Mouse (Mus musculus) CD4-positive, CD25-positive, alpha-beta regulatory T cell, adult 4 months (primary cell): ENCODE results near the gene Tff2. TPM values are rescaled to one million over a fixed set of nuclear protein-coding genes. Genes with fewer than 3 reads are reported as not detected.

Experiments
- ATAC-seq: one replicate; pipeline ENCODE4 v1.8.0; 2017
- polyA plus RNA-seq, 2 experiments: library from polyadenylated mRNA; unstranded; fragments of 100-300 nt; shearing (Covaris generic); gene quantifications; one replicate each; pipeline ENCODE4 v1.2.1; 2017

Tff2 gene
- polyA plus RNA-seq, 2 experiments from 2014 or later, result not detected

- no peak for ATAC-seq
Observed at GRCm38 (mm10) chr17:31134913-31135312, 9.2 kb downstream of the Tff2 start.

DNA sequence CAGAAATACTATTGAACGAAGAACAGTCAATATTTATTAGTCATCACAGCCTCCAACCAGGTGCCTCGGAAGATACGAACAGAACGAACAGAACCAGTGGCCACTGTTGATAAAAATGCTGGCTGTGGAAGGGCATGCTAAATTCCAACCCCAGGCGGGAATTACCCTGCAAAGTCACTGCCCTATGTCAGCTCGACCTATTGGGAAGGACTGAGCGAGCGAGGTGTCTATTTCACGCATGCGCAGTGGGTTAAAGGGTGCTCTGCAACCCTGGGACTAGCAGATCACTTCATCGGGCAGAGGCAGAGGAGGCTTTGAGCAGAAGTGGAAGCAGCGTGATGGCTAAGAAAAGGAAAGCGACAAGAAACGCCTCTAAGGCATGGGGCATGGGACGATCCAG is 10.3 kb downstream of the Tff2 start:
- ATAC-seq, result no peak

DNA sequence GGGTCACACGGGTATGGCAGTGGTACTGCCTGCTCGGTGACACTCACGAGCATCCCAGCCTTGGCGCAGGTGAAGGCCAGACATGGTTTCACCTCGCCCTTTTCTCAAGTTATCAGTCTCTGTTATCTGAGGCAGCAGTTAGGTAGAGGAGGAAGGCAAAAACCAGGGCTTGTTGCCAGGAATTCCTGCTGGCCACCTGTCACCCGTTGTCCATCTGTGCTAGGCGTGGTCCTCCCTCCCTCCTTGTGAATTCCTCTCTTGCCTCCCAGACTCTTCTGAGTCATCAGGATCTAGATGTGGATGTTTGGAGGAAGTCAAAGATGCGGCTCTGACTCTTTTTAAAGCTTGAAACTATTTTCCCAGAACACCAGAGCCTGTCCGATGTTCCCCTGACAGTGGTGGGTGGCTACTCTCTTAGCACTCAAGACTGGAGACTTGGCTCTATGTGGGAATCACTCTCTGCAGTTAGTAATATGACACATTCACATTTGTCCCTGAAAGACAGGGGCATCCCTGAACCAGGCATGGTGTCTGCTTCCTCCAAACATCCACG is 12.7 kb downstream of the Tff2 start:
- no peak for ATAC-seq

DNA sequence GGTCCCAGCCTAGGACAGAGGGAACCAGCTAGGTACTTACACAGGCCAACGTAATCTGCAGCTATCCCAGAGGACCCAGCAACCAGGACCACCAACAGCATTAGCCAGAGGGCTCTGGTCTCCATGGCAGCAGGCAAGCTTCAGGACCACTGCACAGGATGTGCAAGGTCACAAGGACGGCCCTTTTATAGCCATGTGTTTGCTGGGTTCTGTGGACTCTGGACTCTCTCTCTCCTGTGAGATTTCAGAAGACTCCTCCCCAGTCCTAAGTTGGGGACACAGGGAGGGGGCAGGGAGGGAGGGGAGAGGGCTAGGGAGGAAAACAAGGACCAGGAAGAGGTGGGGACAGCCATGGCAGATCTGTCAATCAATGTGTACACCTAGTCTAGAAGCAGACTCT is 14.6 kb downstream of the Tff2 start, which contains the start of gene Tff3:
TSS of gene Tff3 (minus strand) at position 195 of the 400 bp plus-strand sequence.
- no peak for ATAC-seq

- ATAC-seq, result no peak
Observed at GRCm38 (mm10) chr17:31128708-31129318, 15.3 kb downstream of the Tff2 start.

- no peak for ATAC-seq
Observed at GRCm38 (mm10) chr17:31125548-31126266, 18.4 kb downstream of the Tff2 start.

DNA sequence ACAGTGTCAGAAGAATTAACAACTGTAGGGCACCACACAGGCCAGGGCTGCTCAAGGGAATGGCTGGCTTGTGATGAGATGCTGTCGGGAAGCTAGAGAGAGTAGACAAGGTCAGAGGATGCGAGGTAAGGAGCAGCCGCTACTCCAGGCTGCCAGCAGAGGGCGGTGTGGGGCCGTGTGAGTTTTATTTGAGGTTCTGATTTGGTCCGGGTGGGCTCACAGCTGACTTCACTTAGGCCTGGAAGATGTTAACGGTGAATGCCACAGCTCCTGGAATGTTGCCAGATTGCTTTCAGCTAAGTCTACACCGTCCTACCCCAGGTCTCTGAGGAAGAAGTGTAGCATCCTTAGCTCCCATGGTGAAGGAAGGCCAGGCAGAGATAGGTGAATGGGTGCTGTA is 22.1 kb downstream of the Tff2 start:
- no peak for ATAC-seq

DNA sequence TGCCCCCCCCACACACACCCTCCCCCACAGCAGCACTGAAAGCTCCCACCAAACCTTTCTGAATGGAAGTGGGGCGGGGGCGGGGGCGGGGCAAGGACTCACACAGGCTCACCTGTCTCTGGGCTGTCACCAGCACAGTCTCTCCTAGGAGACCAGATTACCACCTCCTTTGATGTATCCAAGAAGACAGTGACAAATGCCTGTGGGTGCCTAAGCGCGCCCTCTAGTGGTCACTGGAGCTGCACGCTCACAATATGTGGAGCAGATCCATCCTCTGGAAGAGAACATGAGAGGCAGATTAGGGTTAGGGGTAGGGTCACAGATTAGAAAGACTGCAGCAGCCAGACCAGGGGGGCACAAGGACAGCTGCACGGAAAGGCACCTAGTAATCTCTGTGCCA is 24.7 kb downstream of the Tff2 start:
- ATAC-seq, result peak; percentile 74

- no peak for ATAC-seq
Observed at GRCm38 (mm10) chr17:31117946-31118345, 26.1 kb downstream of the Tff2 start.

GRCm38 (mm10) chr17:31116063-31116462 is 28.0 kb downstream of the Tff2 start:
- no peak for ATAC-seq

GRCm38 (mm10) chr17:31113191-31113856 is 30.8 kb downstream of the Tff2 start:
- ATAC-seq, result no peak

- ATAC-seq, result no peak
Observed at GRCm38 (mm10) chr17:31108388-31108787, 35.7 kb downstream of the Tff2 start.

DNA sequence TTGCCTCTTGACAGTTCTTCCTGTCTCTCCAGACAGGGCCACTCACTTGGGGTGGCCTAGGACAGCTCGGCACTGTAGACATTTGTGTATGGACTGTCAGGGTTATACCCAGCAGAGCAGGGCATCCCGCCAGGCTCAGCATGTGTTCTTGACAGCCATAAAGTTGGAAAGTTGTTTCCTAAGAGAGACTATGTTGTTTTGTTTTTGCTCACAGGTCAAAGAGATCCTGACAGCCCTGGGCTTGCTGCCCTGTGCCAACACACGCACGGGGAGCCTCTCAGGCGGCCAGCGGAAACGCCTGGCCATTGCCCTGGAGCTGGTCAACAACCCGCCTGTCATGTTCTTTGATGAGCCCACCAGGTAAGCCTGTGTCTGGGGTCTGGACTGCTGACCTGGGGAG is 40.3 kb downstream of the Tff2 start:
- no peak for ATAC-seq

DNA sequence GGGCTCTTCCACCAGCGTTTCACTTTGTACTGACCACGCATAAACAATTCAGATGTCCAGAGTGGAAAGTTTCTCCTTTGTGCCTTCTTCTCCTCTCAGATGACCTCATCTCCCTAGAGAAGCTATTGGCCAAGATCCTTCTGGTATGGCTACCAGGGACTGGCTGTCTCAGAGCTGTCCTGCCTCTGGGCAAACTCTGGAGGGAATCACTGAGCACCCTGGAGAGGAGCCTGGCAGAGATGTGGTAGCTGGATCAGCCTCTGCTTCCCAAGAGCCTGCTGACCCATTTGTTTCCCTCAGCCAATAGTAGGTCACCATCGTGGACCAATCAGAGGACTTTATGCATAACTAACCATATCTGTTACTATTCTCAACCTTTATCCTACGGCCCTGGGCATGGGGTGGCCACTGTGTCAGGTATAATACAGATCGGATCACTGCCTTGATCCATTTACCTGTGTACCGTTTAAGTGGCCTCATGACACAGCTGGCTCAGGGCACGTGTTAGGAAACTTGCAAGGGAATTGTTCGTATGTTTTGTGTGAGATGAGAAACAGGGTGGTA is 41.0 kb downstream of the Tff2 start:
- ATAC-seq, result no peak

- ATAC-seq, result no peak
Observed at GRCm38 (mm10) chr17:31098788-31099187, 45.3 kb downstream of the Tff2 start.

DNA sequence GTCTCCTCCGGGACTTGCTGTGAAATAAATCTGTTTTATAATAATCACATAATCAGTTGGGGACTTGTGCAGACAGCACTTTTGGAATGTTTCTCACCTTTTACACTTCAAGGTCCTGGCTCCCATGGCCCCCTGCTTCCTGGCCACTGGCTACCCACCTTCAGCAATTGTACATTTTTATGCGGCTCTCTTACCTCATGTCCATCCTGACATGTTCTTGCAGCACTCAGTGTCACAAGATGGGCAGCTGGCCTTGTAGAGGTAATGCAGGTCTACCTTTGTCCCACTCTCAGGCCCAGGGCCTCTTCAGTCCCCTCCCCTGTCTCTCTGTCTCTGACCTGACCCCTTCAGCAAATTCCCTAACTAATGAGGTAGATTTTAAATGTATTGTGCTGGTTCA is 47.2 kb downstream of the Tff2 start:
- no peak for ATAC-seq

GRCm38 (mm10) chr17:31095570-31095969 is 48.5 kb downstream of the Tff2 start:
- ATAC-seq, result no peak

DNA sequence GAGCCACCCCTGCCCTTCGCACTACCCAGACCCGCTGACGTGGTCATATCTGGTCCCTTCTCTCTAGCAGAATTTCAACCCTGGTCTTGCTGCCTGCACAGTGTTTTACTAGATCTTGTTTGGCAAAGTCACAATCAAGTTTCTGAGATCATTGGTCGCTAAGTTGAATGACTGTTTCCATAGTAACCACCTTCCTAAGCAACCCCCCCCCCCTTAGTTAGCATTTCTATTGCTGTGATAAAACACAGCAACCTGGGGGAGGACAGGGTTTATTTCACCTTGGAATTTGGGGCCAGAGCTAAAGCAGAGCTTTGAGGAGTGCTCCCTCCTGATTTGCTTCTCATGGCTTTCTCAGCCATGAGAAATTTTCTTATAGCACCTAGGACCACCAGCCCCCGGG is 49.3 kb downstream of the Tff2 start:
- ATAC-seq, result no peak

Other genes starting within 250 kb of the Tff2 start
- gene Glp1r, start 242.5 kb downstream of the Tff2 start, polyA plus RNA-seq, result under 1 TPM in 1 of 2 experiments, not detected in 1; 0.10 TPM
- gene Umodl1, start 189.6 kb downstream of the Tff2 start, polyA plus RNA-seq, result not detected
- gene Abcg1, start 86.6 kb downstream of the Tff2 start, polyA plus RNA-seq, result 100 to 1,000 TPM; 169 to 178 TPM
- not detected for gene Tff3, start 14.6 kb downstream of the Tff2 start, polyA plus RNA-seq
- not detected for gene Tff1, start 21.0 kb upstream of the Tff2 start, polyA plus RNA-seq
- 1 to 10 TPM in 1 of 2 experiments, under 1 TPM in 1; 0.63 to 2.5 TPM for gene Tmprss3, start 54.7 kb upstream of the Tff2 start, polyA plus RNA-seq
- 100 to 1,000 TPM; 234 to 303 TPM for gene Ubash3a, start 63.6 kb upstream of the Tff2 start, polyA plus RNA-seq
- gene Rsph1, start 133.1 kb upstream of the Tff2 start, polyA plus RNA-seq, result 1 to 10 TPM in 1 of 2 experiments, under 1 TPM in 1; 0.52 to 1.1 TPM
- gene Slc37a1, start 142.5 kb upstream of the Tff2 start, polyA plus RNA-seq, result 10 to 100 TPM; 29.9 to 42.6 TPM
- not detected for gene Pde9a, start 241.9 kb upstream of the Tff2 start, polyA plus RNA-seq